Mouse (Mus musculus): ENCODE results near the gene Ptprn.
"Not testable (repeated sequence)": the region's sequence is repeated elsewhere in the genome, so short reads cannot be mapped to it uniquely, and the experiment has no call there.

GRCm38 (mm10) chr1:75232489-75232888, 31.8 kb downstream of the Ptprn start:
- TF ChIP-seq CTCF (IDR thresholded peaks at IDR 0.05; ENCODE audit: low read depth, low read length), result peak; percentile 15
- TF ChIP-seq EP300 (IDR thresholded peaks at IDR 0.05; ENCODE audit: insufficient read depth, low read depth, low read length); POLR2A (IDR thresholded peaks at IDR 0.05; ENCODE audit: insufficient read depth, low read length): not testable (repeated sequence)

Measured in ES-Bruce4 (cell line).